Mouse (Mus musculus): ENCODE measurements around the gene Olfr209.
A peak's percentile ranks its signal among the peaks of the same experiment; 100 is the strongest.
"Not testable (repeated sequence)": the region's sequence is repeated elsewhere in the genome, so short reads cannot be mapped to it uniquely, and the experiment has no call there.

Olfr209 gene

DNA sequence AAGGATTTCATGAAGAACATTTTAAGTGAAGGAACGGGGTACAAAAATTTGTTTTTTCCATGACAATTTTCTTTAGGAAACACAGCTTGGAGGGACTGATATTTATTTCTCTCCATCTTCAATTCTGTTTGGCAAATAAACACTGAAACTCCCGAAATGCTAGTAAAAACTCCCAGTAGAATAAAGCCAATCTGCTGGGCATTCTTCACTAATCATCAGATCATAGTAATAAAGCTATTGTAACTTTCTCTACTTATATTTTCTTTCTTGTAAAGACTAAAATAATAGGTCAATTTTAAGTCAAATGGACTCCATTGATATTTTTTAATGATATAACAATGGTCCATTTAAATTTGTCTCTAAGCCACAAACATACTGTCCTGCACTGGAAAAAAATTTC lies at the start of gene Olfr209:
TSS of gene Olfr209 (minus strand) at position 101 of the 400 bp plus-strand sequence.
- DNase-seq (ENCODE audit: low read depth, low spot score): no peak
- H3K36me3 ChIP-seq (ENCODE audit: control insufficient read depth, insufficient read depth, low read length, poor library complexity, severe bottlenecking): no peaks in the 10 kb centered on the region
- no peaks in the 10 kb centered on the region for H3K27me3 ChIP-seq (ENCODE audit: control insufficient read depth, insufficient read depth, low read length, poor library complexity, severe bottlenecking)

- no peak for DNase-seq (ENCODE audit: low read depth, low spot score)
- Histone ChIP-seq H3K36me3 (ENCODE audit: control insufficient read depth, insufficient read depth, low read length, poor library complexity, severe bottlenecking) (no peaks in the 10 kb centered on the region), H3K27me3 (ENCODE audit: control insufficient read depth, insufficient read depth, low read length, poor library complexity, severe bottlenecking) (no peaks in the 10 kb centered on the region)
Measured at GRCm38 (mm10) chr16:59413475-59413874, 49.7 kb upstream of the Olfr209 start.

DNA sequence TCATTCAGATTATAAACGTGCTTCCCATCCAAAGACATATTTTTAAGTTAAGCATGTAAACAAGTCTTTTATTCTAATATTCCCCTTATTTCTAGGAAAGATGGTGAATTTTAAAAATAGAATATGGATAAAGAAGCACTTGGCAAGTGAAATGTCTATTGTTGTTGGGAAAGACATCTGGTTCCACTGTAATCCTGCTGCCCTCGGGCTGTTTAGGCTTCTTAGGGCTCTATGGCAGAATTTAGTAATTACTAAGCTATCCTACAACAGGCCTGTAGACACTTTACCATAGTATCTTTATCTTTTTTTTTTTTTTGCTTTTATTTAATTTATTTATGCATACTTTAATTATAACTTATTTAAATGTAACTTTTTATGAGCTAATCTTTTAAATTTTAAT lies 46.0 kb upstream of the Olfr209 start:
- no peak for DNase-seq (ENCODE audit: low read depth, low spot score)
- Histone ChIP-seq H3K27me3 (ENCODE audit: control insufficient read depth, insufficient read depth, low read length, poor library complexity, severe bottlenecking) (no peaks in the 10 kb centered on the region), H3K36me3 (ENCODE audit: control insufficient read depth, insufficient read depth, low read length, poor library complexity, severe bottlenecking) (no peaks in the 10 kb centered on the region)

- DNase-seq (ENCODE audit: low read depth, low spot score): no peak
- Histone ChIP-seq H3K36me3 (ENCODE audit: control insufficient read depth, insufficient read depth, low read length, poor library complexity, severe bottlenecking) (no peaks in the 10 kb centered on the region), H3K27me3 (ENCODE audit: control insufficient read depth, insufficient read depth, low read length, poor library complexity, severe bottlenecking) (no peaks in the 10 kb centered on the region)
Measured at GRCm38 (mm10) chr16:59409341-59409748, 45.6 kb upstream of the Olfr209 start.

GRCm38 (mm10) chr16:59407032-59407431 lies 43.2 kb upstream of the Olfr209 start, which contains the start of gene Gabrr3:
Gene Gabrr3, plus strand, starts transcription at chr16:59407332.
- no peaks in the 10 kb centered on the region for H3K27me3 ChIP-seq (ENCODE audit: control insufficient read depth, insufficient read depth, low read length, poor library complexity, severe bottlenecking)
- no peaks in the 10 kb centered on the region for H3K36me3 ChIP-seq (ENCODE audit: control insufficient read depth, insufficient read depth, low read length, poor library complexity, severe bottlenecking)
- DNase-seq (ENCODE audit: low read depth, low spot score): no peak

DNA sequence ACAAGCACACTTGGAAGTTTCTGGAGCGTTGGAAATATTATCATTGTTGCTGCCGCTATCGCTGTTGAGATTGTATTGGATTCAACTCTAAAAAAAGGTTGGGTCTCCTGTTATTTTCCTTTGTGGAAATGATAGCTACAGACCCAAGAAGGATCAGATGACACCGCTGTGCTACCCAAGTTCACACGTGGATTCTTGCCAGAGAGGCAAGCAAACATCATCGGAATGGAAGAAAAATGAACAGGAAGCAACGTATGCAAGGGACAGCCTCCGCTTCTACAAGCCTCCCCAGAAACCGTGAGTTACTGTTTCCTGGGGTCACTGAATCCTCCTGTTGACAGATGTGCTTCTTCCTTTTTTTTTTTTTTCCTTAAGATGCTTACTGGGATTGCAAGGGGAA lies 41.0 kb upstream of the Olfr209 start:
- no peak for DNase-seq (ENCODE audit: low read depth, low spot score)
- H3K36me3 ChIP-seq (ENCODE audit: control insufficient read depth, insufficient read depth, low read length, poor library complexity, severe bottlenecking): no peaks in the 10 kb centered on the region
- no peaks in the 10 kb centered on the region for H3K27me3 ChIP-seq (ENCODE audit: control insufficient read depth, insufficient read depth, low read length, poor library complexity, severe bottlenecking)

DNA sequence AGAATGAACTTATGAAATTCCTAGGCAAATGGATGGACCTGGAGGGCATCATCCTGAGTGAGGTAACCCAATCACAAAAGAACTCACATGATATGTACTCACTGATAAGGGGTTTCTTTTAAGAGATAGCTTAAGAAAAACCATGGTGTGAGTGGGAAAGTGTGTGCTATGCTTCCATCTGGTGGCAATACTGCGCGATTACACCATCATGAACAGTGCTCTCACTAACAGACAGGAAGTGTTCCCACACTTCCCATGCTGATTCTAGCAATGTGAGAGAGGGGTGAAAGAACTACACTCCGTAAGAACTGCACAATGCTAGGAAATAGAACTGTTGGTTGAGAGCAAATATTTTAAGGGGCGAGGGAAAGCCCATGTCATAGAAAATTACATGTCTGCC lies 39.9 kb upstream of the Olfr209 start:
- no peaks in the 10 kb centered on the region for H3K27me3 ChIP-seq (ENCODE audit: control insufficient read depth, insufficient read depth, low read length, poor library complexity, severe bottlenecking)
- no peaks in the 10 kb centered on the region for H3K36me3 ChIP-seq (ENCODE audit: control insufficient read depth, insufficient read depth, low read length, poor library complexity, severe bottlenecking)
- DNase-seq (ENCODE audit: low read depth, low spot score): peak; percentile 44

DNA sequence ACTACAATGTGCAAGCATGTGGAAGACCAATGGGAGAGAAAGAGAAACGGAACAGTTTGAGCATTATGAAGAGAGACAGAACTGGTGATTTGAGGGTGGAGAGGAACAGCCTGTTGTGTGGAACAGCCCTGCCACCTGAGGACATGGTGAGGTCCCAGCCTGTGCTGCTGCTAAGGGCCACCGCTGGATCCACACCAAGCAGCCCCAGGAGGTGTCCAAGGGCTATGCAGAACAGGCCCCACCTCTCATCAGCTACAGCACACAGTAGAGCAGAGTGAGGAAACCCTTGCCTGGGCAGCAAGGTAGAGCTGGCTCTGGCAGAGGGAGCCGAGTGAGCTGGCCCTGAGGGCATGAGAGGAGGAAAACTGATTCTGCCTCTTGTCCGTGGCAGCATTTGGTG lies 38.2 kb upstream of the Olfr209 start:
- Histone ChIP-seq H3K36me3 (ENCODE audit: control insufficient read depth, insufficient read depth, low read length, poor library complexity, severe bottlenecking) (no peaks in the 10 kb centered on the region), H3K27me3 (ENCODE audit: control insufficient read depth, insufficient read depth, low read length, poor library complexity, severe bottlenecking) (no peaks in the 10 kb centered on the region)
- no peak for DNase-seq (ENCODE audit: low read depth, low spot score)

DNA sequence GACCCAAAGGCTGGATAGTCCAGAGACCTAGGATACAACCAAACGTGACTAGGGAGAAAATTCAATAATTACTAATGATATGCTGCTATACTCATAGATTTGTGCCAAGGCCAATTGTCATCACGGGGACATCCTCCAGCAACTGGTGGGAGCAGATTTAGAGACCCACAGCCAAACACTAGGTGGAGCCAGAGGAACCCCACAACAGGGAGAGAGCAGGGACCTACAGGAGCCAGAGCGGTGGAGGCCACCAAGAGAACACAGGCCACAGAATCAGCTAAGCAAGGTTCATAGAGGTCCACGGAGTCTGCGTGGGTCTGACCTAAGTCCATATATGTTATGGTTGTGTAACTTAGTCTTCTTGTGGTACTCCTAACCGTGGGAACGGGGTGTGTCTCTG lies 37.3 kb upstream of the Olfr209 start:
- Histone ChIP-seq H3K36me3 (ENCODE audit: control insufficient read depth, insufficient read depth, low read length, poor library complexity, severe bottlenecking) (no peaks in the 10 kb centered on the region), H3K27me3 (ENCODE audit: control insufficient read depth, insufficient read depth, low read length, poor library complexity, severe bottlenecking) (no peaks in the 10 kb centered on the region)
- DNase-seq (ENCODE audit: low read depth, low spot score): peak; percentile 18

DNA sequence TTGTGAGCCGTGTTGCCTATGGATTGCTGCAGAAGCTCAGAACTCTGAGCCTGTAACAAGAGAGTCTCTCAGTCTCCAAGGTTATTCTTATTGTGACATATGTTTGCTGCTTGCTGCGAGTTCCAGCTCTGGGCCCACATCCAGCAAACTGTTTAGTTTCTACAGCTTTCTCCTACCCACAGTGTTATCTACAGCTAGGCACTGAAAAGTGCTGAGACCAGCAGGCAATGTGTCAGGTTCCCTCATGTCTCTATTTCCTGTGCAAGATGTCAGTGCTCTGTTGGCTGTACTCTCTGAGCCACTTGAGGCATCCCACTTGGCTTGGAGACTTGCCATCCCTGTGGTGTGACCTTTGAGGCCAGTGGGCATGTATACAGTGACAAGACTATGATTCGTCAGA lies 29.5 kb upstream of the Olfr209 start:
- no peak for DNase-seq (ENCODE audit: low read depth, low spot score)
- H3K36me3 ChIP-seq (ENCODE audit: control insufficient read depth, insufficient read depth, low read length, poor library complexity, severe bottlenecking): no peaks in the 10 kb centered on the region
- no peaks in the 10 kb centered on the region for H3K27me3 ChIP-seq (ENCODE audit: control insufficient read depth, insufficient read depth, low read length, poor library complexity, severe bottlenecking)

- Histone ChIP-seq H3K27me3 (ENCODE audit: control insufficient read depth, insufficient read depth, low read length, poor library complexity, severe bottlenecking) (no peaks in the 10 kb centered on the region), H3K36me3 (ENCODE audit: control insufficient read depth, insufficient read depth, low read length, poor library complexity, severe bottlenecking) (no peaks in the 10 kb centered on the region)
- DNase-seq (ENCODE audit: low read depth, low spot score): no peak
Measured at GRCm38 (mm10) chr16:59349146-59349545, 14.6 kb downstream of the Olfr209 start, which contains the start of gene Olfr206. Gene Olfr206, minus strand, starts transcription at chr16:59349246.

GRCm38 (mm10) chr16:59331038-59331437 lies 32.8 kb downstream of the Olfr209 start, which contains the start of gene Olfr205:
Gene Olfr205, minus strand, starts transcription at chr16:59331138.
- no peak for DNase-seq (ENCODE audit: low read depth, low spot score)
- no peaks in the 10 kb centered on the region for H3K36me3 ChIP-seq (ENCODE audit: control insufficient read depth, insufficient read depth, low read length, poor library complexity, severe bottlenecking)
- H3K27me3 ChIP-seq (ENCODE audit: control insufficient read depth, insufficient read depth, low read length, poor library complexity, severe bottlenecking): no peaks in the 10 kb centered on the region

GRCm38 (mm10) chr16:59323262-59323661 lies 40.5 kb downstream of the Olfr209 start:
- not testable (repeated sequence) for H3K36me3 ChIP-seq (ENCODE audit: control insufficient read depth, insufficient read depth, low read length, poor library complexity, severe bottlenecking); H3K27me3 ChIP-seq (ENCODE audit: control insufficient read depth, insufficient read depth, low read length, poor library complexity, severe bottlenecking); DNase-seq (ENCODE audit: low read depth, low spot score)

GRCm38 (mm10) chr16:59318148-59318547 lies 45.6 kb downstream of the Olfr209 start, which contains the start of gene Olfr204:
Gene Olfr204, minus strand, starts transcription at chr16:59318248.
- Histone ChIP-seq H3K27me3 (ENCODE audit: control insufficient read depth, insufficient read depth, low read length, poor library complexity, severe bottlenecking) (no peaks in the 10 kb centered on the region), H3K36me3 (ENCODE audit: control insufficient read depth, insufficient read depth, low read length, poor library complexity, severe bottlenecking) (no peaks in the 10 kb centered on the region)
- no peak for DNase-seq (ENCODE audit: low read depth, low spot score)
